Mouse (Mus musculus) lung, adult 2 months (tissue): Measurements from ENCODE around the gene Plgrkt.

Source experiments
- CTCF ChIP-seq: fragments of 200-500 bp; IDR thresholded peaks from 2 replicates; pipeline ENCODE4 v1.5.1; 2011; ENCODE audit warnings: mild to moderate bottlenecking, low read length, control low read depth; ENCODE audit not compliant: insufficient read depth
- POLR2A ChIP-seq: fragments of 200-500 bp; IDR thresholded peaks from 2 replicates; pipeline ENCODE4 v1.6.1; 2011; ENCODE audit warnings: low read depth, mild to moderate bottlenecking, control low read depth, low read length, borderline replicate concordance; ENCODE audit errors: extremely low read depth

- TF ChIP-seq POLR2A (no peak), CTCF (no peak)
Observed at GRCm38 (mm10) chr19:29405388-29405787, 38.2 kb upstream of the Plgrkt start.
